Mouse (Mus musculus) c-Kit-positive CD71-positive TER-119-positive erythroid progenitor cells, embryonic 14.5 days (primary cell): ENCODE data around the gene Cmklr1.

ENCODE experiments used
- DNase-seq: peaks from one replicate; pipeline ENCODE4 v3.0.0-alpha.2; 2013; ENCODE audit warnings: low spot score

Cmklr1 gene

DNA sequence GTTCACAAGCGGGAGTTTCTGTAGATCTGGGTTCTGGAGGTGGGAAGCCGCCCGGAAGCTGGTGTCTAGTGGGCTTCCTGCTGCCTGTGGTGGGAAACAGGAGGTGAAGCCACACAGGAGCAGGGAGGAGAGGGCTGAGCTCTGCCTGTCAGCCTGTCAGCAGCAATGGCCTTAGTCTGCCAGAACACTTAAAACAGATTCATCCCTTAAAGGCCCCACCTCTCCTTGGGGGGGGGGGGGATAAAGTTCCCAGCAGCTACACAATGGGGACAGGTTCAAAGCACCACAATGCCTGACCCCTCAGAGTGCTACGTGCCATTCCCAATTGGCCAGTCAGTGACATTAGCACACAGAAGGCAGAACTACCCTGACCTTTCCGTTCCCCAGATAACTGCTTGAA lies 2.0 kb upstream of the Cmklr1 start:
- no peak for DNase-seq

DNA sequence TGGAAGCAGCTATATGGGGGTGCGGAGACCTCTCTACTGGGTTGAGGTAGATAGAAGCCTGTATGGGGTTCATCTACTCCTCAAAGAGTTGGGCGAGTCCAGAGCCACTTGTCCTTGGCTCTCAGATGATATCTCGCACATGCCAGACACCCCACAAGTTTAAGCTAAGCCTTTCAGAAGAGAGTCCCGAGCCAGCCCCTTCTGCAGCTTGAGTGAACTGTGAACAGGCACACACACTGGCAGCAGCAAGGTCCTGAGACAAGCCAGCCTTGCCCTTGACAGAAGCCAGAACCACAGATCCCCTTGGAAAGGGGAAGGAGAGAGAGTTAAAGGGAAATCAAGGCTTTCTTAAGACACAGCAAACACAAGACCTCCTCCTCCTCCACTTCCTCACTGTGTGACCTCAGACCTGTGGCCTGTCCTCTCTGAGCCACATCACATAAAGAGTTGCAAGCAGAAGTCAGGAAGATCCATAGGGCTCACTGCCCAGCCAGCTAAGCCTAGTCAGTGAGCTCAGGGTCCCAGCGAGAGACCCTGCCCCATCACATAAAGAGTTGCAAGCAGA lies 1.5 kb downstream of the Cmklr1 start:
- no peak for DNase-seq

DNA sequence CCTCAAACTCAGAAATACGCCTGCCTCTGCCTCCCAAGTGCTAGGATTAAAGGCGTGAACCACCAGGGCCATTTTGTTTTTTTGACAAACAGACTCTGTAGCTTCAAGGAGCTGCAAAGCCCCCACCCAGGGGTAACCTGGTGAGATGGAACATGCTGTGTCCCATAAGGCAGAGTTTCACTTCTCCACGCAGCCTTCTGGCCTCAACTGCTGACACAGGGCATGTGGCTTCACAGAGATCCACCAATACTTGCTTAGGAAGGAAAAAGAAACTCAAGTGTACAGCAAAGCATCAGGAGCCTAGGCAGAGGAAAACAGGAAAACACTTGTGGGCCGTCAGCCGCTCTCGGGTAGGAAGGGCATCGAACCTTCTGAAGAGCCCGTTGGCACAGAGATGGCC lies 3.1 kb downstream of the Cmklr1 start:
- no peak for DNase-seq

DNA sequence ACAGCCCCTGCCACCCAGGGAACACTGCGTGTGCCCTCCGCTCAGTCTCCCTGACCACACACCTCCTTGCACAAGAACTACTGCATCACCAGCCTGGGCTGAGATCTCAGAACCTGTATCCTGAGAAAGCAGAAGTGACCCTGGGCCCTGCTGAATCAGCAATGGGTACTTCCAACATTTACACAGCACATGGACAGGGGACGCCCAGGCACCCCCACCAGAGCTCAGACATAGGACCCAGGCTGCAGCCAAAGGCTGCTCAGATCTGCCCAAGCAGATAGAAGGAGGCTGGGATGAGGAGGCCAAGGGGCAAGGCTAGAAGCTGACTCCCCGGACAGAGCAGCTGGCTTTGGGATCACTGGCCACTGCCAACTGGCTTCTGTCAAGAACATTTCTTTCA lies 5.7 kb downstream of the Cmklr1 start:
- no peak for DNase-seq

DNA sequence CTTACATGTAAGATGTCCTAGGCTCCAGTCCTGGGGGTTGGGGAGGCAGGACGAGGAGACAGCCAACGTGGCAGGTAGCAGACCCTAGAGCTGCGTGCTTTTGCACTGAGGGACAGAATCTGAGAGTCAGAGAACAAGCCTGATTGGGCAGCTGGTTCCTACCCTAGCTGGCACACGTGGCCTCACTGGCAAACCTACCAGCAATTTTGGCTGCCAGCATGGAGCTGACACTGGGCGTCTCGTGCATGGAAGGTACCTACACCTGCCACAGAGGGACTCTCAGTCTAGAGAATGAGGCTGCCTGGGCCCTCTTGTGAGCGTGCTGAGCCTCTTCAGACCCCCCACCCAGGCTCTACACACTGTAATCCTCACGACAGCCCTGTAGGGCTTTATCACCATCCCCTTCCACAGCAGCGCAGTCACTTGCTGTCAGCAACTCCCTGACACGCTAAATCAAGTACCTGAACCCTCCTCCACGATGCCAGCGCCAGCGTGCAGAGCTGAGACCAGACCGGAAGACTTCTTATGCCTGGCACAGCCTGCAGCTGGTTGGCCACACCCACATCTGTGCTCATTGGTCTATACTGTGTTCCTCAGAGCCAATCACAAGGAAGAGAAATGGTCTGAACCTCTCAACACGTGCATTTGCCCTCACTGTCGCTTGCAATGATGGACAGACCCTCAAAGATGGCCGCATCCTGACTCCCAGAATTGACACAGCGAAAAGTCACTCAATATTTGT lies 6.9 kb downstream of the Cmklr1 start:
- DNase-seq = no peak

DNA sequence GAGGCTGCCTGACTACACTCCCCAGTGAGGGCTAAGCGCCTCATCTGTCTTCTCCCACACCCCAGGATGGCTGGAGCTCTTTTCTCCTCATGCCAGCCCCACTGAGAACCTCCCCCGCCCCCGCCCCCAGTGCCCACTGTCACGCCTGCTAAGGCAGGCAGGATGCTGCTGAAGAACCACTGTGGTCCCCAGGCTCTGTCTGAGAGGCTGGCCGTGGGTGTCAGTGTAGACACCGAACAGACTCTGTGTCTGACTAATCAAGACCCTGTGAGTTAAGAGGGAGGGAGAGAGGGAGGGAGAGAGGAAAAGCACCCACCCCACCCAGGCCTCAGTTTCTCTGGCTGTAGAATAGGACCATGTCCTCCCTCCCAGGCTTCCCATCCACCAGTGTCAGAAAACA lies 9.2 kb downstream of the Cmklr1 start:
- DNase-seq = no peak

DNA sequence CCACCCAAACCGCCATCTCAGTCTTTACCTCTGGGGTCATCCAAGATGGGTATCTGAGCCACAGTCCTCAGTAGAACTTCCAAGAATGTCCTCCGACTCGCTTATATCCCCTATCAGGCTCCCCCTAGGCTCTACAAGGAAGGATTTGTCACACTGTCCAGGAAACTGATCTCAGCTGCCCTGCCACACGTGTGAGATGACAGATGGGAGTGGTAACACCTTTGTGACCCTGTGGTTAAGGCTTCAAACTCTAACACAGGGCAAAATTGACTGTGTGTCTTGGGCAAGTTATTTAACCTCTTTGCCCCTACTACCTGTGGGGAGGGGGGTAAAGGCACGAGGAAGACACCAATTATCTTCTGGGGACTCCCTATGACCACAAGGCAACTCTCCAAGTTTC lies 11.1 kb downstream of the Cmklr1 start:
- no peak for DNase-seq

DNA sequence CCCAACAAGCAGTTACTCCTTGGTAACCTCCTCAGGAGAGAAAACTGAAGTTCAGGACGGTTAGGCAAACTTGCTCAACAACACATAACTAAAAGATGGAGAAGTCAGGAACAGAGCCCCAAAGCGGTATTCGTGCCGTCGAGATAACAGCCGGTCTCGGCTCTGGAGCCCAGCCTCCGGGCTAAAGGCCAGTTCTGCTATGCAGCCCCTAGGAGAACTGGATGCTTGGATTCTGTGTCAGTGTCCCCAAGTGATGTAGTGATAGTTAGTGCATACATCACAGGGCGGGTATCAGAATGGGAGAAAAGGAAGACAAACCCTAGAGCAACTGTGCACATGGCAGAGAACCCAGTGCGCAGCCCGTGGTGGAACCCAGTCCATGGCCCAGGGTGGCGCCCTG lies 12.2 kb downstream of the Cmklr1 start:
- DNase-seq = no peak

DNA sequence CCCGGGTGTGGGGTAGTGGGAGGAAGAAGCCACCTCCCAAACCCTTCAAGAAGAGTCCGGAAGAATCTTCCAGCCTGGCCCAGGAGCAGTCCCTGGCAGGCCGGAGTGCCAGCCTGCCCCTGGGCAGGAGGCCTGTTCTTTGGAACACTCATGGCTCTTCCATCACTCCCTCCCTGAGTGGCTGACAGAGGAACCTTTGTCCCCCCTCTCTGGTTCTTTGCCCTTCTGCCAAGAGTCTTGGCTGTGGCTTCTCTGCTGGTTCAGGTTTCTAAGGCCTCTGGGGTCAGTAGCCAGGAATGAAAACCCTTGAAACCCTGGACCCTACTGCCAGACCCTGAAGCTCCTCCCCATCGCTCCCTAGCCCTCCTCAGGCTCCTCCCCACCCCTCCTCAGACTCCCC lies 12.6 kb downstream of the Cmklr1 start:
- DNase-seq = no peak

DNA sequence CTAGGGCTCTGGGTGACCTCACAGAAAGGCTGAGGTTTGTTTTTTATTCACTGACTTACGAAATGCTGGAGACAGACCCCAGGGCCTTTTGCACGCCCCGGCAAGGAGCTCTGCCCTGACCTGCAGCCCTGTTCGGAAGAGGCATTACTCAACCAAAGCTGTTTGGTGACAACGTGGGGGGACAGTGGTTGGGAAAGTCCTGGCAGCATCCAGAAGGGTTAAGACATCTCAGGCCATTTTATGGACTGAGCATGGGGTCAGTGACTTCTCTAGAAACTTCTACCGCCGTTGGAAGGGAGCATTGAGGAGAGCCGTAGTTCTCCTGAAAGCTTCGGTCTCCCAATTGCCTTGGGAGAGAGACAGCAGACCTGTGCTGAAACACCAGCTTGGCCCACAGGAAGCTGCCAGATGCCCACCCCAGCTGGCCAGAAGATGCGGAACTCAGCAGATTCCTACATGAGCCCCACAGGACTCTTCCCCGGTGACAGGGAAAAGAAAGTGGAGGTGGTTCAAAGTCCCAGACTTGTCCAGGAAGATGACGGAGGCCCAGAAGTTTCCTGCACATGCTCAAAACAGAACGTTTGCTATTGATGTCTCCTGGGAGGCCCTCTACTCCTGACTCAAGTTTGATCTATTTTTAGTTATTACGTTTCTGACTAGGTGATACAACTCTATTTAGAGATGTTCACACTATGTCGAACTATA lies 14.2 kb downstream of the Cmklr1 start:
- no peak for DNase-seq

DNA sequence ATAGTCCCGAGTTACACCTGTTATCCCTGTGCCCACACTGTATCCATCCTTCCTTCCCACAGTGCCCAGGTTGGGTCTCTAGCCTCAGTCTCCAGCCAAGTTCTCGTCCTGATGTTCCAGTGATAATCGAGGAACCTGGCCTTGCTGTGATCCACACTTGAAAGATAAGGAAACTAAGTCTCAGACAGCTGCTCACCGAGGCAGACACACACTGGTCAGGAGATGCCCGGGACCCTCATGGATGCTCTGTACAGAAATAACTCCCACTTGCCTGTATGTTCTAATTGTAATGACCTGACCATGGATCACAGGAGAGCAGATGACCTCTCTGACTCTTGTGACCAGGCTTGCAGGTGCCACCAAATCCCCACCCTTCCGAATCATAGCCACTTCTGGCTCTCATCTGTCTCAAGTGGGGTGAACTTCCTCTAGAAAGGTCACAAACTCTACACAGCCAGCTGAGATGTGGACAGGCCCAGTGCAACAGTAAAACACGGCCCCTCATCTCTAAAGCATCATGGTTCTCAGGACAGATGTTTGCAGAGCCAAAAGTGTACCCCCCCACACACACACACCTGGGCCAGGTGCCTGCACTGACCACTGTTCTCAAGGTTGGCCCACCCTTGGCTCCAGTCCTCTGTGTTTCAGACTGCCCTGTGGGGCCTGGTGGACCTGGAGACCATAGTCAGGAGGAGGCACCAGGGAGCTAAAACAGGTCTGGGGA lies 15.2 kb downstream of the Cmklr1 start:
- no peak for DNase-seq

DNA sequence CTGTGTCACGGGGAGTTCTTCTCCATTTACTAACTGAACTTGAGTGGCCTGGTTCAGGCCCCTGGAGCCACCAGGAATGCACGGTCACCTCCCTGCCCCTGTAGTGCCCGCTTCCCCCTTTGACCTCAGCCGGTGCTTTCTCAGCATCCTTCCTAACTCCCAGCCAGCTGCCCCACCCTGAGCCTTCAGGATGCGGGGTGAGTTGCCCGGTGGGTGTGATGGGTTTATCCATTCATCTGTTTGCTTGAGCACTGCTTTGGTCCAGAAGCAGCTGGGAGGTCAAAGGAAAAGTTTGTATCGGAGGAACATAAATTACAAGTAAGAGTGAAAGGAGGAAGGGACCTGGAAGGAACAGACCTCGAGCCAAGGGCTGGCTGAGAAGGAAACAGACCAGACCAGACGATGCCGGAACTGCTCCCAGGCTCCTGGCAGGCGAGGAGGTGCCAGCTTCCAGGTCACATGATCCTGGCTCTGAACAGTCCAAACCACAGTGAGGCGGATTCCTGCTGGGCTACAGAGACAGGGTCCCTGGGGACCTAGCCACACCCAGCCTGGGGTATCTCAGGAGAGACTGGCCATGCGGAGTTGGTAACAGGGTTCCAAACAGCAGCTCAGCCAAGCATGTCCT lies 16.1 kb downstream of the Cmklr1 start:
- no peak for DNase-seq

DNA sequence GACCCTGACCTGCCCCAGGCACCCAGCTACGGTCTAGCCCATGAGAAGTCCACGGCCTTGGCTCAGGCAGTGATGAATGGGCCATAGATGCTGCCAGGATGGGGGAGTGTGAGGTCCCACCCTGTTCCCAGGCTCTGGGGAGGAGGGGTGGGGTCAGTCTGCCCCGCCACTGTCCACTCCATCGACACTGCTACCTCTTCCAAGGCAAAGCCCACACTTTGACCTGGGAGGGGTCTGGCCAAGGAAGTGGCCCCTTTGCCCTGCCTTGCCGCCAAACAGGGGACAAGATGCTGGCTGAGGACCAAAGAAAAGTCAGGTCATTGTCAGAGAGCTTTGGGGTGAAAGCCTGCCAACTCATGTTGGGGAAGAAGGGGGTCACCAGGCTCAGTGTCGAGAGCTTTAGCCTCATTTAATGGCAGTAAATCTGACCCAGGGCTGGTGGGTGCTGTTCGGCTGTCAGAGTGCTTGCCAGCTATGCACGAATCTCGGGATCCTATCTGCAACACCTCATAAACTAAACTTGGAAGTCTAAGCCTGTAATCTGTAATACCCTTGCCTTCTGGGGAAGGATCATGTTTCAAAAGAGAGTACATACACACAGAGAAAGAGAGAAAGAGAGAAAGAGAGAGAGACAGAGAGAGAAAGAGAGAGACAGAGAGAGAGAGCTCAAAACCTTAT lies 17.1 kb downstream of the Cmklr1 start:
- no peak for DNase-seq

DNA sequence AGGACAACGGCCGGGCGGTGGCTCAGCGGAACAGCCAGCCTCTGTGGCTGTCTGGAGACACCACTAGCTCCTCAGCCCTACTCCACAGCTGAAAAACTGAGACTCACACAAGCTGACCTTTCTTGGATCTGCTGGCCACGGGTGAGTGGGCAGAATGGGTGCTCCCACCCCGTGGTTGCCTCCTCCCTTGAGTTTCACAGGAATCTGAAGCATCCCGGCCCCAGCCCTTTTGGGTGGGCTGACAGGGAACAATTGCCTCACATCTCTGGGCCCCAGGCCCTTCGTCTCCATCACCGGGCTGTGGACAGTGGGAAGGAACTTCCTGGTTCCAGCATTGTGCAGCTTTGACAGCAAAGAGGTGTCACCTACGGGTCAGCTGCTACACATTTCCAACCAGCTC lies 20.1 kb downstream of the Cmklr1 start:
- DNase-seq = no peak

DNA sequence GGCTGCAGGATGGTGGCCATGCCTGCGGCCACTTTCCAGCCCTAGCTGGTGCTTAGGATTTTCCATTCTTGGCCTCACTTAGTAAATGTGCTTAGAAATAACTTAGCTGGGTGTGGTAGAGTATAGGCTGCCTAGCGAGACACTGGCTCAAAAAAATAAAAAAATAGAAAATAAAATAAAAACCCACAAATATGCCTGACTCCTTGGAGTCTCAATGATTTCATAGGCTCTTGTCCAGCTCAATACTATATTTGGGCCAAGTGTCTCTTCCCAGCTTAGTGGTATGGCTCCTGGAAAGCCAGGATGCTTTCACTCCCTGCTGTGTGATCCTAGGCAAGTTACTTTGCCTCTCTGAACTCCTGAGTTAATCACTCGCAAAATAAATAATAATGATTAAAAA lies 21.0 kb downstream of the Cmklr1 start:
- DNase-seq = no peak

DNA sequence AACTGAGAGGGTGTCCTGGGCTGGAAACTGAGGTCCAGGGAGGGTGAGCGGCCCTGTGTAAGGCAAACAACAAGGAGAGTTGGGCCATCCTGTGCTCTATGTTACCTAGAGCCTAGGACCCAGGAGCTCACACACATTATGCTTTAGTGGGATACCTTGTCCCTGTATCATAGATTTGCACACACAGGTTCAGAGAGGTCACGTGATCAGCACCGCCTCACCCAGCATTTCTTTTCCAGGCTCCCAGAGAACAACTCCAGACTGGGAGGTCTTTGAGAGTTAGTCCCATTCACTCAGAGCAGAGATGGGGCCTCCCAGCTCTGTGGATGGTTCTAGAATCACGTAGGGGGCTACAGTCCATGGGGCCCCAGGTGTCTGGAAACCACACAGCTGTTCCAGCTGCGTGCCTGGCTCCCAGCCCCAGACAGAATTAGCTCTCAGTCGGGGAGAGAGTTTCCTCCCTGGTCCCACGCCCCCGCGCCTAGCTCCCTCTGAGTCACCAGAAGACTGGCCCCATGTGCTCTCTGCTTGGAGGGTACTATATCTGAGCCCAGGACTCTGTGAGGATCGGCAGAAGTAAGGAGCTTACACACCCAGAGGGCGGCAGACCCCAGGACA lies 22.3 kb downstream of the Cmklr1 start:
- DNase-seq = no peak

DNA sequence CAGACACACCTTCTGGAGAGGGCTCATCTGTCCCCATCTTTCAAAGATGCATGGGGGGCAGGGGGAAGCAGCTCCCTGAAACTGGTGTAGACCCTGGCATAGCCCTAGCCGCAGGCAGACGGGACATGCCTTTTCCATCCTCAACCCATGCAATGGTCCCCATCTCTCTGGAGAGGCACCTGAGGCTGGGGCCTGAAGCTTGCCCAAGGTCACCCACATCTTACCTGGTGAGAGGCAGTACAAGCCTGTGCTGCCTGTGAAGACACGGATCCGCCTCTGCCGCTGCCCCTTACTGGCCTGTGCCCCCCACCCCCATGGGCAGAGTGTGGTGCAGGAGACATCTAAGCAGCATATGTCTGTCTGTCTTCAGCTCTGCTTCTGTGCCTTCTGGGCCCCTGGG lies 23.2 kb downstream of the Cmklr1 start:
- no peak for DNase-seq

DNA sequence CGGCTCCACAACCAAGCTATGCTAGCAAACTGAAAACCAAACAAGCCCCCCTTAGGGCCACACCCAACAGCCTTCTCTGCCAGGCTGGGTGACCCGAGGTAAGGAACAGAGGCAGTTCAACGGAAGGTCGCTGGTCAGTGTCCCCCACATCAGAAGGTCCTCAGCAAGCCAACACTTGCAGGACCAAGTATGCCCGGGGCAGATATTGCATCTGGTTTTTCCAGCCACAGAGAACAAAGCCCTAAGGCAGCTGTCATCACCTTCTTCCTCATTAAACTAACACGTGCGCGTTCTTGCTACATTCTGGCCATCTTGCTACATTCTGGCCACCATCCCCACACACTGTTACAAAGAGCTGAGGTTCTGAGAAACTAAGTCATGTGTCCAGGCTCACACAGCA lies 23.9 kb downstream of the Cmklr1 start:
- no peak for DNase-seq

DNA sequence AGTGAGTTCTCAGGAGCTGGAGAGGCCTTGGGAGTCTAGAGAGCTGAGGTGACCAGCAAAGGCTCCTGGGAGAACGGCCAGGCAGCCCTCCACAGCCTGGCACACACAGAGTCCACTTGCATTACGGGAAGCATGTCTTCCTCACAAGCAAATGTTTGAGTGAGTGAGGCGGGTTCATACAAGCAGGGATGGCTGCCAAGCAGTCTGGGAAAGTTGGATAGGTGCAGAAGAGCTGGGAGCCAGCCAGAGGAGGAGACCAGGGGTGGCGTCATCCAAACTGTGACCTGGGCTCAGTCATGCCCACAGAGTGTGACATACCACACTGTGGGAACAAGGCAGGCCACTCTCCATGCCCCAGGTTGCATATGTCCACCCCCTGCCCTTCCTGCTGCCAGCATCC lies 25.2 kb downstream of the Cmklr1 start:
- no peak for DNase-seq

DNA sequence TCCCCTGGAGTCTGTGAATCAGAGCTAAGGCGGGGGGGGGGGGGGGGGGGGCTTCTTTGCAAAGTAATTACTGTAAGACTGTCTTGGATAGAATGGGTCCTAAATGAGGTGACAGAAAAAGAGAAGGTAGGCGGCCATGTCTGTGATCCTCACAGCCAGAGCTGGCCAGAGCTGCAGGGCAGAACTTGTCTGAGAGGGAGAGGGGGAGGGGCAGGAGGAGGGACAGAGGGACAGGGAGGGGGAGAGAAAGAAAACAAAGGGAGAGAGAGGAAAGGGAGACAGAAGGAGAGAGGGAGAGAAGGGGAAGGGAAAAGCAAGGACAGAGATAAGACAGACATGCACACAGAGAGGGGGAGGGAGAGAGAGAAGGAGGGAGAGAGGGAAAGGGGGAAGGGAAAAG lies 27.2 kb downstream of the Cmklr1 start:
- DNase-seq = no peak

DNA sequence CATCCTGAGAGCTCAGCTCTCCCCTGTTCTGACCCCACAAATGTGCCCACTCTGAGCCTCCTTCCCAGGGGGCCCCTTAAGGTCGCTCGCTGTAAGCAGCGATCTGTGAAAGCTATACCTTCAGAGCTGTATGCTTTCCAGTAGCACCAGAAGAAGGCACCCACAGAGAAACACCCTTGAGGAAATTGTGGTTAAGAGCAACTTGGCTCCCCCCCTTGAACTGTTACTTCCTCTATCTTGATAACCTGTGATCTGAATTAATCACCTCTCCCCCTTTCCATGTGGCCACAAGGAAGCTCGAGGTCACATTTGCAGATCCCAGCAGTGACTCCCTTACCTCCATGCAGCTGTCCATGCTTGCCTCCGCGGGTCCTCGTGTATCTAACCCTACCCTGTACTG lies 29.2 kb downstream of the Cmklr1 start:
- no peak for DNase-seq
